Mouse (Mus musculus) myocyte (in vitro differentiated cells): ENCODE measurements around the gene Pygm. TPM values are rescaled to one million over a fixed set of nuclear protein-coding genes. Genes with fewer than 3 reads are reported as not detected.

Experiments
- H3K27me3 ChIP-seq: one replicate; pipeline ENCODE4 v1.6.1; 2011; ENCODE audit not compliant: control insufficient read depth, insufficient read depth, insufficient read length
- H3K36me3 ChIP-seq: one replicate; pipeline ENCODE4 v1.6.1; 2011; ENCODE audit not compliant: control insufficient read depth, insufficient read depth
- H3K4me2 ChIP-seq: one replicate; pipeline ENCODE4 v1.6.1; 2011; ENCODE audit warnings: low read depth, control low read depth
- H3K4me3 ChIP-seq: one replicate; pipeline ENCODE4 v1.5.1; 2011; ENCODE audit warnings: mild to moderate bottlenecking, control low read depth, moderate library complexity
- H3K79me2 ChIP-seq: one replicate; pipeline ENCODE4 v1.6.1; 2011; ENCODE audit not compliant: control insufficient read depth, insufficient read depth
- H3ac ChIP-seq: one replicate; pipeline ENCODE4 v1.6.1; 2011; ENCODE audit not compliant: control insufficient read depth, insufficient read length
- CEBPB ChIP-seq: IDR thresholded peaks from 2 replicates; pipeline ENCODE4 v1.6.1; 2011; ENCODE audit warnings: mild to moderate bottlenecking, moderate library complexity; ENCODE audit not compliant: poor library complexity, insufficient read depth, severe bottlenecking
- E2F4 ChIP-seq: IDR thresholded peaks from one replicate; pipeline ENCODE4 v1.6.1; 2011; ENCODE audit warnings: mild to moderate bottlenecking, control low read depth, moderate library complexity; ENCODE audit not compliant: insufficient read depth
- MAX ChIP-seq: IDR thresholded peaks from one replicate; pipeline ENCODE4 v1.6.1; 2011; ENCODE audit warnings: low read depth, mild to moderate bottlenecking, control low read depth
- MYOD1 ChIP-seq, 3 experiments: IDR thresholded peaks; one replicate each; pipeline ENCODE4 v1.6.1; 2011; ENCODE audit warnings: control low read depth in 2 of 3, low read depth in 2 of 3, mild to moderate bottlenecking in 2 of 3, moderate library complexity in 1 of 3; ENCODE audit not compliant: insufficient read length in 2 of 3, control insufficient read depth in 1 of 3
- MYOG ChIP-seq, 3 experiments: IDR thresholded peaks; one replicate each; pipeline ENCODE4 v1.6.1; 2011; ENCODE audit warnings: control low read depth in 2 of 3, low read depth in 2 of 3, mild to moderate bottlenecking in 2 of 3; ENCODE audit not compliant: insufficient read length in 2 of 3, control insufficient read depth in 1 of 3, insufficient read depth in 1 of 3
- POLR2A ChIP-seq: IDR thresholded peaks from one replicate; pipeline ENCODE4 v1.6.1; 2011; ENCODE audit warnings: low read depth, mild to moderate bottlenecking, control low read depth, moderate library complexity; ENCODE audit not compliant: insufficient read length
- POLR2AphosphoS2 ChIP-seq: IDR thresholded peaks from one replicate; pipeline ENCODE4 v1.6.1; 2011; ENCODE audit warnings: low read depth, control low read depth; ENCODE audit not compliant: insufficient read length
- REST ChIP-seq: IDR thresholded peaks from one replicate; pipeline ENCODE4 v1.6.1; 2011; ENCODE audit warnings: mild to moderate bottlenecking, control low read depth, moderate library complexity; ENCODE audit not compliant: insufficient read depth, insufficient read length
- SRF ChIP-seq: IDR thresholded peaks from one replicate; pipeline ENCODE4 v1.6.1; 2011; ENCODE audit warnings: low read depth; ENCODE audit not compliant: control insufficient read depth, insufficient read length
- TCF12 ChIP-seq: IDR thresholded peaks from one replicate; pipeline ENCODE4 v1.6.1; 2011; ENCODE audit warnings: mild to moderate bottlenecking, control low read depth; ENCODE audit not compliant: poor library complexity, insufficient read depth, severe bottlenecking
- TCF3 ChIP-seq: IDR thresholded peaks from one replicate; pipeline ENCODE4 v1.6.1; 2011; ENCODE audit warnings: low read depth, control low read depth; ENCODE audit not compliant: insufficient read length
- USF1 ChIP-seq: IDR thresholded peaks from one replicate; pipeline ENCODE4 v1.6.1; 2011; ENCODE audit warnings: low read depth, mild to moderate bottlenecking, control low read depth, moderate library complexity
- polyA plus RNA-seq: library from polyadenylated mRNA; unstranded; fragments of >200 nt; fragmentation: generic; extraction: Trizol; gene quantifications from one replicate; pipeline ENCODE4 v1.2.1, GENCODE M21; 2012; ENCODE audit warnings: missing spikeins

Pygm gene
- polyA plus RNA-seq, 1 experiment, result 232 TPM

DNA sequence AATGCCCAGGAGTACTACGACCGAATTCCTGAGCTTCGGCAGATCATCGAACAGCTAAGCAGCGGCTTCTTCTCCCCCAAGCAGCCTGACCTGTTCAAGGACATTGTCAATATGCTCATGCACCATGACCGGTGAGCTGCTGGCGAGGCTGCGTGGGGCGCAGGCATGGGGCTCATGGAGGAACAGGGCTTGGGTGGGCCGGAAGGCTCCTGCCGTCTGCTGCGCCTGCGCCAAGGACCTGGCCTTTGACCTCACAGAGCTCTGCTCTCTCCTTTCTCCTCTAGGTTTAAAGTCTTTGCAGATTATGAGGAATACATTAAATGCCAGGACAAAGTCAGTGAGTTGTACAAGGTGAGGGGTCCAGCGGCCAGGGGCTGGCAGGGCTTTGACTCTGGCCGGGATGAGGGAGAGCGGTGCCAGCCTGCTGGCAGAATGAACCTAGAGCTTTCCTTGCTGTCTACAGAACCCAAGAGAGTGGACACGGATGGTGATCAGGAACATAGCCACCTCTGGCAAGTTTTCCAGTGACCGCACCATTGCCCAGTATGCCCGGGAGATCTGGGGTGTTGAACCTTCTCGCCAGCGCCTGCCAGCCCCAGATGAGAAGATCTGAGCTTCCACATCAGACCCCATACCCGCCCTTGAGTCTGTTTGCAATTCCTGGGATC is 13.5 kb downstream of the Pygm start:
- Histone ChIP-seq H3K4me2 (peak overlapping the region; percentile 40), H3K27me3 (peaks cover 21% of the 10 kb centered on the region)

DNA sequence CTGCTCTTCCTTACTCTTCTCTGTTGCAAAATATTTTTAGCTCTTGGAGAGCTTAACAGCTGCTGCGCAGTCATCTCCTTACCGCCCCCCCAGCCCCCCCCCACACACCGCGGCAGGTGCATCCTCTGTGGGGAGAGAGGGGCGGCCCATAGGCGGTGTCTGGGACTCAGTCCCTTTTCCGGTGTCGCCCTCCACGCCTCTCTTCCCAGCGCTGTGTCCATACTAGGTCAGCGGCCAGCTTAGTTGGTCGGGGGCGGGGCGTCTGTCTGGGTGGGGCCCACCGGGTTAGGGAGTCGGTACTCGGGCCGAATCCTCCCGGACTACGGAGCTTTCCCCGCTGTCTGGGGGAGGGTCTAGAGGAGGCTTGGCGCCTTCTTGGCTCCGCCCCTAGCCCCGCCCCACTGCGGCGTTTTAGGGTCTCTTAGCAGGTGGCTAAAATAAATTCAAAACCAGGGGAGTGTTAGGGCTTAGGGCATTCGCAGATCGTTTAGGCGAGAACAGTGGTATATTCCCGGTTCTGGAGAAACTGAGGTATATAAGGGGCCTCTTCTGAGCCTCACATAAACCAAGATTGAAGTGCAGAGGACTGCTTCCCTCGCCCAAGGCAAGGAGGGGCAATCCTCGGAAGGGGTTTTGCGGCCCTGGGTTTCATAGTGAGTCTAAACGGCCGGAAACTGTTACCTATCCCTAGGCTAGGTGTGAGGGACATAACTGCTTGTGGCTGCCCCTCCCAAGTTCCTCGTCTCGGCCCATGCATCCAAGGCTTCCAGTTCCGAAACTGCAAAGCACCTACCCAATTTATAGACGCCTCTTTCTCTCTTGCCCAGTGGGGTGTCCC is 14.5 kb downstream of the Pygm start:
- H3K27me3 ChIP-seq, result peaks cover 30% of the 10 kb centered on the region

More for the DNA sequence above, 13.5 kb downstream of the Pygm start:
- Histone ChIP-seq H3K4me3 (no peak overlapping the region), H3ac (no peak overlapping the region), H3K79me2 (no peaks in the 10 kb centered on the region), H3K36me3 (no peaks in the 10 kb centered on the region)
- no peak for TF ChIP-seq SRF

DNA sequence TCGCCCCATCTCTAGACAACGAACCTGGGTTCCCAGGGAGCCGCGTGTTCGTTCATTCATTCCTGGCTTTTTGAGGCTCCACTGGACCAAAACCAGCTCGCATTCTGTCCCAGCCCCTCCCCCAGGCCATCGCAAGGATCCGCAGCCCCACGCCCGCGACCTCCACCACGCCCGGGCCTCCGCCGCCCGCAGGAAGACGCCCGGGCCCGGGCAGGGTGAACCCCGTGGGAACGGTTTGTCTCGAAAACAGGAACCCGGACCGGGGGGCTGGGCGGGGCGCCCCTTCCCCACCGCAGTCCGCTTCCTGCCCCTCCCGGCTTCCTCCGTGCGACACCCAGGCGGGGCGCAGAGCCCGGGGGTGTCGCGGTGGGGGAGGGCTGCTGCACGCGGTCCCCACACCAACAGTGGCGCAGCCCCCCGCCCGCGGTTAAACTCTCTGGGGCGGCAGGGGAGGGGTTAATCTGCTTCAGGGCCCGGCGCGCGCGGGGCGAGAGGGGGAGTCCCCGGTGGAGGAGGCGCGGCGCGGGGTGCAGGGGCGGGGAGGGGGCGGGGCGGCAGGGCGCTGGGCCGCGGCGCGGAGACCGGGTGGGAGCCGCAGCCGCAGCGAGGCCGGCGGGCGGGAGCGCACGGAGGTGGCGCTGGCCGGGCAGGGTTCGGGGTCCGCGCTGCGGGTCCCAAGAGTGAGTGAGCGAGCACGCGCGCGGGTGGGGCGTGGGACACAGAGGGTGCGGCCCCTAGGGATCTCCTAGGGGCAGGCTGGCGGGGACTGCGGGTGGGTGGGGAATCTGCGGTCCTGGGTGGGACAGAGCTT is 15.3 kb downstream of the Pygm start, which contains the start of gene Rasgrp2:
Gene Rasgrp2 (plus strand): TSS at position 56 of the 811 bp plus-strand sequence.
- no peaks in the 10 kb centered on the region for H3K36me3 ChIP-seq
- H3K4me2 ChIP-seq, result peak within 1 kb of the TSS; percentile 62
- H3K27me3 ChIP-seq, result peaks cover 38% of the 10 kb centered on the region
- no peak within 1 kb of the TSS for H3ac ChIP-seq
- TF ChIP-seq MYOG (IDR thresholded peaks at IDR 0.05; ENCODE audit: control insufficient read depth in 1 of 3, insufficient read depth in 1 of 3, insufficient read length in 2 of 3, low read depth in 2 of 3), result no peak
- TF ChIP-seq POLR2AphosphoS2, result no peak
- TF ChIP-seq TCF3, result no peak
- TF ChIP-seq SRF, result no peak
- no peak for TF ChIP-seq POLR2A
- no peak for TF ChIP-seq MAX
- TF ChIP-seq TCF12, result no peak
- no peak for TF ChIP-seq MYOD1 (IDR thresholded peaks at IDR 0.05; ENCODE audit: control insufficient read depth in 1 of 3, insufficient read length in 2 of 3, low read depth in 2 of 3)
- H3K4me3 ChIP-seq, result no peak within 1 kb of the TSS
- H3K79me2 ChIP-seq, result no peaks in the 10 kb centered on the region

More for the DNA sequence above, 14.5 kb downstream of the Pygm start:
- H3K4me3 ChIP-seq, result no peak overlapping the region
- H3ac ChIP-seq, result no peak overlapping the region
- H3K4me2 ChIP-seq, result peak overlapping the region; percentile 62
- H3K79me2 ChIP-seq, result no peaks in the 10 kb centered on the region
- TF ChIP-seq SRF, result no peak
- no peak for TF ChIP-seq REST
- peak in 2 of 3 experiments; percentile 38 to 83 for TF ChIP-seq MYOG (IDR thresholded peaks at IDR 0.05; ENCODE audit: control insufficient read depth in 1 of 3, insufficient read depth in 1 of 3, insufficient read length in 2 of 3, low read depth in 2 of 3)
- no peak for TF ChIP-seq TCF12
- TF ChIP-seq USF1, result no peak
- TF ChIP-seq MYOD1 (IDR thresholded peaks at IDR 0.05; ENCODE audit: control insufficient read depth in 1 of 3, insufficient read length in 2 of 3, low read depth in 2 of 3), result peak in 2 of 3 experiments; percentile 54 to 87
- no peak for TF ChIP-seq POLR2A
- TF ChIP-seq CEBPB, result no peak
- no peak for TF ChIP-seq MAX
- peak; percentile 5 for TF ChIP-seq TCF3
- TF ChIP-seq POLR2AphosphoS2, result no peak
- TF ChIP-seq E2F4, result no peak
- no peaks in the 10 kb centered on the region for H3K36me3 ChIP-seq

DNA sequence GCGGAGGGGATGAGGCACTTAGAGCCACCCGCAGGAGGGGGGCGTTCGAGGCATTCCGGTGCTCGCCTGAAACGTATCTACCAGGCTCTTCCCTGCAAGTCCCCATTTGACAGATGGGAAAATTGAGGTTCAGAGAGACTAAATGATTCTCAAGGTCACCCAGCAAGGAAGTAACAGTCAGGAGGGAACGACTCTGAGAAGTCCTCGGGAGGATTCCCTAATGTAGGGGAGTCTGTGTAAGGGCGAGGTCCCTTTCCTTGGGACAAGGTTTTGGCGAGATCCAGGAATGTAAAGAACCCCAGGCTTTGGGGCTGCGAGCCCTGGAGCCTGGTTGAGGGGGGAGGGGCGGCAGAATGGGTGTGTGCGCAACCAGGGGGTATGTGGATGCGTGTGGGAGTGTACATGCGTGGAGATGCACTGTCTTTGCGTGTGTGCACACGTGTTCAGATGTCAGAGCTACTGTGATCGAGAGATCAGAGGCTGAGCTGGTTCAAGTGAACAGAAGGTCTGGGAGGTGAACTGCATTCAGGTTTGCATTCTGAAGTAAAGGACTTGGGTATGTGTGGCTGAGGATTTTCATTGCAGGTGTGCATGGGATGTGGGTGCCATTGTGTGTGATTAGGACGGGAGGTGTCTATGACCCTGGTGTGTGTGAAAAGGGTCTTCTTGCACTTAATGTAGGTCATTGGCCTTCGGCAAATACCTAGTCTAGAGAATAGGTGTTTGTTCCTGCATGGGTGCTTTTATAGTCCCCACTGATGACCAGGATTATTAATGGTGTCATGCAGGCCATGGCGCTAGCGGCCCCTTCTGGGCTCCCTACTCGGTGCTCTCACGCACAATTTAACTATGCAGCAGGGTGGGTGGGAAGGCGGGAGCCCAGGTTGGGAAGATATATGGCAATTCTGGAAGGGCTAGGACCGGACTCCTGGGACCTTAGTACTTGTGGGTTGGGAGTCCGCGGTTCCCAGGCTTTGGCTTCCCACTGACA is 16.2 kb downstream of the Pygm start:
- no peak for TF ChIP-seq USF1
- no peak for TF ChIP-seq POLR2A
- no peak for TF ChIP-seq CEBPB
- TF ChIP-seq E2F4, result no peak
- no peak for TF ChIP-seq MYOD1 (IDR thresholded peaks at IDR 0.05; ENCODE audit: control insufficient read depth in 1 of 3, insufficient read length in 2 of 3, low read depth in 2 of 3)
- TF ChIP-seq REST, result no peak
- TF ChIP-seq MAX, result no peak
- TF ChIP-seq SRF, result no peak
- no peak for TF ChIP-seq TCF12
- no peak for TF ChIP-seq POLR2AphosphoS2
- TF ChIP-seq TCF3, result no peak
- TF ChIP-seq MYOG (IDR thresholded peaks at IDR 0.05; ENCODE audit: control insufficient read depth in 1 of 3, insufficient read depth in 1 of 3, insufficient read length in 2 of 3, low read depth in 2 of 3), result no peak
- peaks cover 44% of the 10 kb centered on the region for H3K27me3 ChIP-seq
- H3K36me3 ChIP-seq, result no peaks in the 10 kb centered on the region
- H3K4me2 ChIP-seq, result peak overlapping the region; percentile 62
- H3ac ChIP-seq, result no peak overlapping the region
- H3K4me3 ChIP-seq, result no peak overlapping the region
- no peaks in the 10 kb centered on the region for H3K79me2 ChIP-seq
